In the genomic region with DNA sequence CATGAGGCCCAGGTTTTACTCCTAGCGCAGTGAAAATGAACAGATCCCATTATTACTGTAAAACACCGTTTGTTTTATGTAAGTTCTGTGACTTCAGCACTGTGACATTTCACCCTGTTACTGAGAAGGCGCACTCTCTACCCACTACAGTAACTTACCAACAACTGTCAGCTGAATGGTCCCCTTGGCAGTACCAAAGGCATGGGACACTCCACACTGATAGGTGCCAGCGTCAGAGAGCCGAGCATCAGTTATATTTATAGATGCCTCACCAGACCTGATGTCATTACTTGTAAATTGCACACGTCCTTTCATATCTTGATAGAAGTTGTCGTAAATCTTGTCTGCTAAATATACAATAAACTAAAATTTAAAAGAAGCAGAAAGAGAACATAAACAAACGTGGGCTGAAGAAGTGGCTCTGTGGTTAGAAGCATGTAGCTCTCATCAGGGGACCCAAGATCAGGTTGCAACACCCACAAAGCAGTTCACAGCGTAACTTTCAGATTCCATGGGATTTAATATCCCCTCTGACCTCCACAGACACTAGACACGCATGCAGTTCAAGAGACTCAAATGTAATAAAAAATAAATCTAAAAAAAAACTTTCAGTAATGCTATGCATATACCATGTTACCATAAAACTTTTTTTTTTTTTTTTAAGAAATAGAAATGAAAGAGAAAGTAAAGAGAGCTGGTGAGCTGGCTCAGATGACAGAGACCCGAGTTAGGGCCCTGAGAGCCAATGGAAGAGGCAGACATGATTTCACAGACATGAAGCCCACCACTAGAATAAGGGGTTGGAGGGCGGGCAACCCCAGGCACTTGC, we compare ENCODE assay signal across 20 mouse cellular contexts. TPM values are rescaled to one million over a fixed set of nuclear protein-coding genes. Genes with fewer than 3 reads are reported as not detected.
DNase-seq lines count a peak whose midpoint lies in the region; ATAC-seq and TF ChIP-seq lines count a peak whose summit lies in the region.
"Had no signal": no experiment of that assay in that cellular context is flagged by ENCODE, and none has a peak within 500 bp of the region (broad histone marks: within the 10 kb centered on the region; RNA-seq: fewer than 3 reads in every experiment).

No protein-coding gene starts in this region.

- WGBS in heart, postnatal 0 days, result 59% methylated on average over 12 of the region's 12 CpGs
- WGBS in heart, embryonic 10.5 days, result 77% methylated on average over 12 of the region's 12 CpGs
- WGBS in intestine, embryonic 16.5 days, result 70% methylated on average over 12 of the region's 12 CpGs

- H3K79me2 ChIP-seq in myocyte (ENCODE audit: control insufficient read depth, insufficient read depth), result no peaks in the 10 kb centered on the region

- H3ac ChIP-seq in myocyte (ENCODE audit: control insufficient read depth, insufficient read length), result no peak overlapping the region

- H3K4me2 ChIP-seq in heart, postnatal 0 days (ENCODE audit: low read depth, low read length), result no peak overlapping the region
- peak overlapping the region; percentile 67 for H3K4me2 ChIP-seq in myocyte (ENCODE audit: low read depth)
- H3K4me2 ChIP-seq in intestine, embryonic 16.5 days (ENCODE audit: low read depth, low read length), result no peak overlapping the region
- H3K4me2 ChIP-seq: embryonic facial prominence, embryonic 12.5 days; heart, embryonic 15.5 days; neural tube, embryonic 12.5 days had no signal

- H3K4me3 ChIP-seq in heart, postnatal 0 days (ENCODE audit: low read depth, low read length), result no peak overlapping the region
- H3K4me3 ChIP-seq in heart, embryonic 10.5 days, result no peak overlapping the region
- H3K4me3 ChIP-seq in brown adipose tissue, adult 24 weeks (ENCODE audit: insufficient read depth, low read depth, low read length), result peak overlapping the region; percentile 28; the same call in 1 of the 2 replicates
- peak overlapping the region; percentile 8 for H3K4me3 ChIP-seq in myocyte
- no peak overlapping the region for H3K4me3 ChIP-seq in intestine, embryonic 16.5 days (ENCODE audit: low read length)
- H3K4me3 ChIP-seq: embryonic facial prominence, embryonic 12.5 days; heart, embryonic 15.5 days; neural tube, embryonic 12.5 days had no signal

- no peak overlapping the region for H3K9ac ChIP-seq in heart, postnatal 0 days (replicated peaks; ENCODE audit: low read depth, low read length)
- H3K9ac ChIP-seq in intestine, embryonic 16.5 days (ENCODE audit: low read depth, low read length), result no peak overlapping the region
- H3K9ac ChIP-seq: embryonic facial prominence, embryonic 12.5 days; heart, embryonic 15.5 days; neural tube, embryonic 12.5 days had no signal

- H3K27ac ChIP-seq in heart, postnatal 0 days (ENCODE audit: low read depth), result no peak overlapping the region
- H3K27ac ChIP-seq in heart, embryonic 10.5 days, result no peak overlapping the region
- no peak overlapping the region for H3K27ac ChIP-seq in brown adipose tissue, adult 24 weeks (replicated peaks; ENCODE audit: low read depth, low read length)
- no peak overlapping the region for H3K27ac ChIP-seq in intestine, embryonic 16.5 days (ENCODE audit: low read length)
- H3K27ac ChIP-seq: embryonic facial prominence, embryonic 12.5 days; heart, embryonic 15.5 days; kidney, postnatal 0 days; neural tube, embryonic 12.5 days had no signal

- no peaks in the 10 kb centered on the region for H3K36me3 ChIP-seq in heart, postnatal 0 days (replicated peaks; ENCODE audit: control insufficient read depth, insufficient read depth, low read length)
- H3K36me3 ChIP-seq in heart, embryonic 10.5 days, result no peaks in the 10 kb centered on the region; the same call in 1 of the 2 replicates
- H3K36me3 ChIP-seq in myocyte (ENCODE audit: control insufficient read depth, insufficient read depth), result no peaks in the 10 kb centered on the region
- H3K36me3 ChIP-seq in intestine, embryonic 16.5 days (ENCODE audit: control insufficient read depth, insufficient read depth, low read length), result no peaks in the 10 kb centered on the region

- no peak for TF ChIP-seq CTCF in heart, postnatal 0 days (IDR thresholded peaks at IDR 0.05; ENCODE audit: low read depth)

- no peak for ATAC-seq in heart, postnatal 0 days (ENCODE audit: insufficient read depth, low read depth)
- ATAC-seq in intestine, embryonic 16.5 days, result no peak

- TF ChIP-seq POLR2A in myocyte (IDR thresholded peaks at IDR 0.05; ENCODE audit: insufficient read length, low read depth), result no peak

- H3K4me1 ChIP-seq in heart, postnatal 0 days (ENCODE audit: control insufficient read depth, insufficient read depth), result no peaks in the 10 kb centered on the region
- H3K4me1 ChIP-seq in heart, embryonic 10.5 days, result no peaks in the 10 kb centered on the region
- no peaks in the 10 kb centered on the region for H3K4me1 ChIP-seq in brown adipose tissue, adult 24 weeks (ENCODE audit: control insufficient read depth, insufficient read depth, insufficient read length, low read length)
- H3K4me1 ChIP-seq in intestine, embryonic 16.5 days (ENCODE audit: control insufficient read depth, insufficient read depth, low read length), result no peaks in the 10 kb centered on the region
- H3K4me1 ChIP-seq: embryonic facial prominence, embryonic 12.5 days; heart, embryonic 15.5 days; neural tube, embryonic 12.5 days had no signal

- no peaks in the 10 kb centered on the region for H3K27me3 ChIP-seq in heart, postnatal 0 days (ENCODE audit: control insufficient read depth, insufficient read depth, low read length)
- no peaks in the 10 kb centered on the region for H3K27me3 ChIP-seq in heart, embryonic 10.5 days (ENCODE audit: insufficient read depth, poor library complexity, severe bottlenecking)
- no peaks in the 10 kb centered on the region for H3K27me3 ChIP-seq in myocyte (ENCODE audit: control insufficient read depth, insufficient read depth, insufficient read length)
- H3K27me3 ChIP-seq in intestine, embryonic 16.5 days (replicated peaks; ENCODE audit: control insufficient read depth, insufficient read depth, low read length), result no peaks in the 10 kb centered on the region
- H3K27me3 ChIP-seq: embryonic facial prominence, embryonic 12.5 days; heart, embryonic 15.5 days; neural tube, embryonic 12.5 days had no signal

- DNase-seq in heart, postnatal 0 days (ENCODE audit: low spot score), result peak; percentile 21
- DNase-seq in heart, embryonic 10.5 days (ENCODE audit: low spot score), result no peak
- peak; percentile 61 for DNase-seq in CD4-positive, CD25-positive, alpha-beta regulatory T cell, adult 2 months (ENCODE audit: low read depth, low spot score)
- DNase-seq in lung, postnatal 4 days, result no peak
- DNase-seq: adrenal gland, postnatal 10 days; cerebellum, postnatal 14 days; layer of hippocampus, adult 9-11 months; midbrain, embryonic 14.5 days; spleen, adult 18-20 months had no signal

- no peaks in the 10 kb centered on the region for H3K9me3 ChIP-seq in heart, postnatal 0 days (replicated peaks; ENCODE audit: control insufficient read depth, low read length)
- no peaks in the 10 kb centered on the region for H3K9me3 ChIP-seq in heart, embryonic 10.5 days
- H3K9me3 ChIP-seq in intestine, embryonic 16.5 days (ENCODE audit: control insufficient read depth, low read length), result no peaks in the 10 kb centered on the region
- H3K9me3 ChIP-seq: embryonic facial prominence, embryonic 12.5 days; heart, embryonic 15.5 days; neural tube, embryonic 12.5 days had no signal

- TF ChIP-seq EP300 in heart, postnatal 0 days (IDR thresholded peaks at IDR 0.05; ENCODE audit: low read depth), result no peak

TF ChIP-seq in myocyte, 11 proteins besides CTCF, POLR2A, EP300 and RAD21 (continues in another document):
- TF ChIP-seq TCF3 (IDR thresholded peaks at IDR 0.05; ENCODE audit: insufficient read length, low read depth) (no peak), CEBPB (IDR thresholded peaks at IDR 0.05; ENCODE audit: insufficient read depth, poor library complexity, severe bottlenecking) (no peak), MAX (IDR thresholded peaks at IDR 0.05; ENCODE audit: low read depth) (no peak), MYOD1 (IDR thresholded peaks at IDR 0.05; ENCODE audit: control insufficient read depth in 1 of 3, insufficient read length in 2 of 3, low read depth in 2 of 3) (no peak), SRF (IDR thresholded peaks at IDR 0.05; ENCODE audit: control insufficient read depth, insufficient read length, low read depth) (no peak), TCF12 (IDR thresholded peaks at IDR 0.05; ENCODE audit: insufficient read depth, poor library complexity, severe bottlenecking) (no peak), POLR2AphosphoS2 (IDR thresholded peaks at IDR 0.05; ENCODE audit: insufficient read length, low read depth) (no peak), USF1 (IDR thresholded peaks at IDR 0.05; ENCODE audit: low read depth) (no peak), MYOG (IDR thresholded peaks at IDR 0.05; ENCODE audit: control insufficient read depth in 1 of 3, insufficient read depth in 1 of 3, insufficient read length in 2 of 3, low read depth in 2 of 3) (no peak)

RNA-seq across cellular contexts. Expression of gene Faim, which starts 23.1 kb away (rescaled TPM):
- 4.7 and 6.3 TPM in 2 replicates for total RNA-seq in heart, postnatal 0 days (2014; rRNA removed; ENCODE audit: low replicate concordance)
- polyA plus RNA-seq in heart, postnatal 0 days (2015; fragmentation: Nextera tagmentation; extraction: Ambion mirVana), result 24.3 and 25.3 TPM in 2 replicates
- polyA plus RNA-seq in heart, embryonic 10.5 days (2016; fragmentation: Nextera tagmentation; extraction: Ambion mirVana), result 39.0 and 47.5 TPM in 2 replicates
- 28.6 TPM in 2 replicates for polyA plus RNA-seq in brown adipose tissue, adult 24 weeks (2012; ENCODE audit: insufficient read depth, insufficient read length, missing spikeins)
- 17.3 TPM for polyA plus RNA-seq in myocyte (2012; fragmentation: generic; extraction: Trizol)
- 34.5 and 36.9 TPM in 2 replicates for polyA plus RNA-seq in intestine, embryonic 16.5 days (2015; fragmentation: Nextera tagmentation; extraction: Ambion mirVana)

RNA-seq across cellular contexts. Expression of gene Gm1123, which starts 26.2 kb away (rescaled TPM):
- not detected in 2 replicates for total RNA-seq in heart, postnatal 0 days (2014; rRNA removed; ENCODE audit: low replicate concordance)
- 0.07 TPM in 2 replicates for polyA plus RNA-seq in heart, postnatal 0 days (2015; fragmentation: Nextera tagmentation; extraction: Ambion mirVana)
- polyA plus RNA-seq in heart, embryonic 10.5 days (2016; fragmentation: Nextera tagmentation; extraction: Ambion mirVana), result 0.09 TPM in 1 of 2 replicates, not detected in the other
- not detected in 2 replicates for polyA plus RNA-seq in brown adipose tissue, adult 24 weeks (2012; ENCODE audit: insufficient read depth, insufficient read length, missing spikeins)
- not detected for polyA plus RNA-seq in myocyte (2012; fragmentation: generic; extraction: Trizol)
- 33.1 and 39.2 TPM in 2 replicates for polyA plus RNA-seq in intestine, embryonic 16.5 days (2015; fragmentation: Nextera tagmentation; extraction: Ambion mirVana)
- total RNA-seq: adrenal gland, postnatal 10 days; left cerebral cortex, postnatal 14 days; liver, adult 2 months had no signal
- polyA plus RNA-seq: embryonic facial prominence, embryonic 12.5 days; liver, adult 2 months; lung, embryonic 16.5 days; midbrain, embryonic 14.5 days; neural tube, embryonic 12.5 days had no signal

RNA-seq across cellular contexts. Expression of gene Foxl2, which starts 54.2 kb away (rescaled TPM):
- not detected in 2 replicates for total RNA-seq in heart, postnatal 0 days (2014; rRNA removed; ENCODE audit: low replicate concordance)
- not detected in 2 replicates for polyA plus RNA-seq in heart, postnatal 0 days (2015; fragmentation: Nextera tagmentation; extraction: Ambion mirVana)
- 0.10 TPM in 1 of 2 replicates, not detected in the other for polyA plus RNA-seq in heart, embryonic 10.5 days (2016; fragmentation: Nextera tagmentation; extraction: Ambion mirVana)
- polyA plus RNA-seq in brown adipose tissue, adult 24 weeks (2012; ENCODE audit: insufficient read depth, insufficient read length, missing spikeins), result not detected in 2 replicates
- 0.01 TPM for polyA plus RNA-seq in myocyte (2012; fragmentation: generic; extraction: Trizol)
- polyA plus RNA-seq in intestine, embryonic 16.5 days (2015; fragmentation: Nextera tagmentation; extraction: Ambion mirVana), result not detected in 2 replicates
- total RNA-seq: adrenal gland, postnatal 10 days; liver, adult 2 months had no signal
- polyA plus RNA-seq: heart, embryonic 15.5 days; intestine, embryonic 14.5 days; kidney, postnatal 0 days; liver, adult 2 months; lung, embryonic 16.5 days had no signal

Comparison
In these comparisons a context has a peak if more than half of its experiments do, and no peak if none do; other contexts are left out.
1. DNase-seq: peak in heart, postnatal 0 days (single experiment) and CD4-positive, CD25-positive, alpha-beta regulatory T cell, adult 2 months (single experiment); none in heart, embryonic 10.5 days (single experiment) and lung, postnatal 4 days (0 of 2).
2. H3K4me3 ChIP-seq: peak in brown adipose tissue, adult 24 weeks (single experiment) and myocyte (single experiment); none in heart, postnatal 0 days (single experiment), heart, embryonic 10.5 days (single experiment) and intestine, embryonic 16.5 days (single experiment).
3. RNA of gene Gm1123, which starts 26.2 kb away (polyA plus RNA-seq): 33.1 to 39.2 TPM in intestine, embryonic 16.5 days; 0.07 TPM in heart, postnatal 0 days, not detected in myocyte (single experiment), 0.09 TPM in heart, embryonic 10.5 days and not detected in brown adipose tissue, adult 24 weeks; every median in the first group is over 10 times any median in the second.